Mouse (Mus musculus) T-cell, adult 2 months (primary cell): Measurements from ENCODE around the gene Sept5.

Experiments used
- DNase-seq: peaks from one replicate; pipeline ENCODE4 v3.0.0; 2022; ENCODE audit warnings: low spot score

Sept5 gene

DNA sequence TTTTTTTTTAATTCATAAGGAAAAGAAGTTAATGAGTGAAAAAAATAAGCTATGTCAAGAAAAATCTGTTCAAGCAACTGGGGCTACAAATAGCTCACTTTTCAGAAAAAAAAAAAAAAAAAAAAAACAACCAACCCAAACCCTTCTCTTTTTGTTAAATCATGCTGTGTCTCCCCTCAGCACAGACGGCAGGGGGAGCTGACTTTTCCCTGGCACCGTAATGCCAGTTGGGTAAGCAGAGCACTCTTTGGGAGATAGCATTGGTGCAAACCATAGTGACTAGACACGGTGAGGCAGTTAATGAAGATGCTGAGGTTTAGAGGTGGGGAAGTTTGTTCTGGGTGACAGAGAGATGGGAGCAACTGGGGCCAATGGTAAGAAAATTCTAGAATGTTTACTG, 2.3 kb upstream of the Sept5 start:
- no peak for DNase-seq

GRCm38 (mm10) chr16:18631141-18631540, 1.4 kb upstream of the Sept5 start:
- no peak for DNase-seq

- no peak for DNase-seq
These were observed 537 bp upstream of the Sept5 start for GRCm38 (mm10) chr16:18630291-18630690.

DNA sequence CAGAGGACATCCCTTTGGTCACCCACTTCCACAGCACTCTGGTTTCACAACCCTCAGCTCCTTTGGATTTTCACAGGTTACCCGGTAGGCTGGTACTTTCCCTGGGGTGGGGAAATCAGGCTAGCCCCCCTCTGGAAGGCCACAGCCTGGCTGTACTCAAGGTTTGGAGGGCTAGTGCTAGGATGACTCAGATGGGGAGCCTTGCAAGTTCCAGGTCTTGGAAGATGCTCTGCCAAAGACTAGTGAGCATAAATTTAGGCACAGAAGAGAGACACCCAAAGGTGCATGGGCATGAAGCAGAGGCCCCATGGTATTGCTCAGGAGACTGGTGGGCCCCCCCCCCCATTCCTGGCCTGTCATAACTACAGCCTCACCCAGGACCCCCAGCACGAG, 810 bp downstream of the Sept5 start:
- no peak for DNase-seq

DNA sequence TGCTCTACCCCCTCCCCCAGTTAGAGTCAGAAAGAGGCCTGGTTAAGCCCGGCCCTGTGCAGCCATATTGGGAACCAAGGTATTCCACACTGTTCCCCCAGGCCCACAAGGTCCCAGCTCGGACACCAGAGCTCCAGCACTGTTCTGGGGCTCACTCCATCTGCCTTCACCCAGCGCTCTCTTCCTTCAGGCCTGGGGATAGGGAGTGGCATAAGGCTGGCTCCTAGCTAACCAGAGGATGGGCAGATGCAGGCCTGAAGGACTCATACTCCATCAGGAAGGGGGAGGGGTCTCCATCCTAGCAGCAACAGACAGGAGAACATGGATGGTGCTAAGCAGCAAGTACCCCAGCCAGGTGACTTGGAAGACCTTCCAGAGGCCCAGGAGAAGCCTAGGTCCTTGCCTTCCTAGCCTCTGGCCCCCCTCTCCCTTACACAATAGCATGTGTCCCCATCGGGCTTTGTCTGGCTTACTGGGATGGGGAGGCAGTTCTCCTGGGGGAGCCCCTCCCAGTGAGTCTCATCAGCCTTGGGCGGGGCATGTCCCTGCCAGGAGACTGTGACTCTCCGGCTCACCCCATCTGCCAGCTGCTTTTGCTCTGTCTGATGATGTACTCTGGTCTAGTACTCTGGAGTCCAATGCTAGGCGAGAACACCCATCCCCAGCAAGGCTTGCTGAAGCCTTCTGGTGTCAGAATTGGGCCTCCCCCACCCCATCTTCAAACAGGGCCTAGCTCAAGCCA, 1.4 kb downstream of the Sept5 start:
- no peak for DNase-seq

GRCm38 (mm10) chr16:18627163-18627562, 2.6 kb downstream of the Sept5 start:
- DNase-seq = no peak

DNA sequence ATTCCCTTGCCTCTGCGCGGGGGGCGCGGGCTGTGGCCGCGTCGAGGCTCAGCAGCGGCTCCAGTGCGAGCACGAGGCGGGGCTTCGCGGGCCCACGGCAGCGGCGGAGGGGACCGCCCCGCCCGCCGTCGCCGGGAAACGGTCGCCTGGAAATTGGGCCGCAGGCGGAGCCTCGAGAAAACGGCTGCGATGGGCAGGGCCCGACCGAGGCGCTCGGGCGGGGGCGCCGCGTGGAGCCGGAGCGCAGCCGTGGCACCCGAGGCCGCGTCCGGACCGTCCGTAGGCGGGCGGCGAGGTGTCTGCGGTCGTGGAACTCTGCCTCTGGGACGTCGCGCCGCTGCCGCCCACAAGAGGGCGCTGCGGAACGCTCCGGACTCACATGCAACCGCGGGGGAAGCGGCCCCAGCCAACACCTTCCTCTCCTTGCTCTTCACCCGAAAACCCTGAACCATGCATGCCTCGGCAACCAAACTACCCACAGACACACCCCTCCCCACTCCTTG, 3.3 kb downstream of the Sept5 start, which contains the start of gene Gm49601:
Gene Gm49601 (minus strand): TSS at position 52 of the 503 bp plus-strand sequence.
- peak; percentile 74 for DNase-seq

DNA sequence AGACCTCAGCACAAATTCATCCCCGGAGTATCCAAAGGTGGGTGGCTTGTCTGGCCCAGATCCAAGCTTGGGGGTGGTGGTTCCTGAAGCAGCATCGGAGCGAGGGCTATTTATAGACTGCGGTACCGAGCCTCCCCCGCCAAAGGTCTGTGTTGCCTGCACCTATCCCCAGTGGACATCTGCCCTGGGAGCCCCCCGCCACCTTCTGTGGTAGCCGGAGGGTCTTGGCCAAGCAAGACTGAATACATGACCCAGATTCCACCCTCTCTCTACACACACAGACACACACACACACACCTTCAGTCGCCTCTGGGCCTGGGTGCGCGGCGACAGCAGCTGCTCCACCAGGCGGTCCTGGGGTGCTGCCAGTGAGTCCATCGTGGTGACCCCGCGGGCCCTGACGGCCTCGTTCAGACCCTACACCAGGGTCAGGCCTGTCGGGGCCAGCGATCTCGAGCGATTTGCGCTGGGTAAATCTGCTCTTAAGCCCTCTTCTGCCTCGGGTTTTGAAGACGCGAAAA, 3.9 kb downstream of the Sept5 start:
- DNase-seq = no peak

- no peak for DNase-seq
These were observed 4.7 kb downstream of the Sept5 start for GRCm38 (mm10) chr16:18625097-18625496.

GRCm38 (mm10) chr16:18624641-18625040, 5.1 kb downstream of the Sept5 start:
- no peak for DNase-seq

- DNase-seq = no peak
These were observed 5.8 kb downstream of the Sept5 start for GRCm38 (mm10) chr16:18623751-18624540.

DNA sequence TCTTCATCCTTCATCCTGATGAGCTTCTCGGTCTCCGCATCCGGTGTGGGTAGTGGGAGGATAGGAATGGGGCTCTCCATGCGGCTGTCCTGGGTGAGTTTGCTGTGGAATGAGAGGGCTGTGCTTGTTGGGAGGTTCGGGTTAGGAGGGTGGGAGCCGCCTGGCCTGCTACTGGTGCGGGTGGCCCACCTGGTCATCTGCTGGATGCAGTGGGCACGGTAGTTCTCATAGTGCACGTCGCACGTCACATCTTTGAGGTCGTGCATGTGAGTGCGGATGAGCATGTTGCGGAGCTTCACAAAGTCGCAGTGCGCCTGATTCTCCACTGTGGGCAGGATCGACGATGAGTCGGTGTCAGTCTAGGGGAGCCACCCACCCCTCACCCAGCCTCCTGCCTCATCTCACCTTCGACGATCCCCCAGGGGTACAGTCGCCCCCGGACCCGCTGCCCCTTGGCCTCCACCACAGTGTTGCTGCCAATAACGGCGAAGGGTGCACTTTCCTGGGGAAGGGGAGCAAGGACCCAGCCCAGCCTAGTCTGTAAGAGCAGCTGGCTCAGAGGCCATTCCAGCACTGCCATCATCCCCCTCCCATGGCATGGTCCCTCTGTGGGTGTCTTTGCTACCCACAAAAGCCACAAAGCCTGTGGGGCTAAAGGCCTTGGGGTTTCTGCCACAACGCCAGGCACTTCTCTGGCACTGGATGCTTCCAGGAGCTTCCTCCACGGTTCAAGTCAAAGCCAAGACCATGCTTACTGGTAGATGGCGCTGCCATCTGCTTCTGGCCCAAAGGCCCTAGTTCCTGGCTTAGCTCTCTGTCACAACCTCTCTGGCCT, 6.6 kb downstream of the Sept5 start:
- DNase-seq = no peak

DNA sequence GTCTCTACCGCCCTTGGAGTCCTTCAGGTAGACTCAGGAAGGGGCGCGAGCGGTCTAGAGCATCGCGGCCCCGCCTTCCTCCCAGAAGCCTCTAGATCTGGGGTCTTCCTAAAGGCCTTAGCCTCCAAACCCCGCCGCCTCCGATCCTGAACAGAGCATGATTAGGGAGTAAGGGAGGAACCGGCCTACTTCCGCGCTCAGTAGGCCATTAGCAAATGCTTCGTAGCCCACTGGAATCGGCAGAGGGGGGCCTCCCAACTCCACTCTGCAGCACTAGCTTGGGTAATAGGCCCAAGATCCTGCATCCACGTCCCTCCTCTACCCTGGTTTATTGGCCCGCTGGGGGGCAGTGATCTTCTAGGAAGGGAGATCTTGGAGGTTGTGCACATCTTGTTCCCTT, 7.7 kb downstream of the Sept5 start, which contains the start of gene Gp1bb:
Gene Gp1bb (minus strand): TSS at position 385 of the 400 bp plus-strand sequence.
- no peak for DNase-seq

GRCm38 (mm10) chr16:18621362-18622001, 8.3 kb downstream of the Sept5 start:
- DNase-seq = no peak

DNA sequence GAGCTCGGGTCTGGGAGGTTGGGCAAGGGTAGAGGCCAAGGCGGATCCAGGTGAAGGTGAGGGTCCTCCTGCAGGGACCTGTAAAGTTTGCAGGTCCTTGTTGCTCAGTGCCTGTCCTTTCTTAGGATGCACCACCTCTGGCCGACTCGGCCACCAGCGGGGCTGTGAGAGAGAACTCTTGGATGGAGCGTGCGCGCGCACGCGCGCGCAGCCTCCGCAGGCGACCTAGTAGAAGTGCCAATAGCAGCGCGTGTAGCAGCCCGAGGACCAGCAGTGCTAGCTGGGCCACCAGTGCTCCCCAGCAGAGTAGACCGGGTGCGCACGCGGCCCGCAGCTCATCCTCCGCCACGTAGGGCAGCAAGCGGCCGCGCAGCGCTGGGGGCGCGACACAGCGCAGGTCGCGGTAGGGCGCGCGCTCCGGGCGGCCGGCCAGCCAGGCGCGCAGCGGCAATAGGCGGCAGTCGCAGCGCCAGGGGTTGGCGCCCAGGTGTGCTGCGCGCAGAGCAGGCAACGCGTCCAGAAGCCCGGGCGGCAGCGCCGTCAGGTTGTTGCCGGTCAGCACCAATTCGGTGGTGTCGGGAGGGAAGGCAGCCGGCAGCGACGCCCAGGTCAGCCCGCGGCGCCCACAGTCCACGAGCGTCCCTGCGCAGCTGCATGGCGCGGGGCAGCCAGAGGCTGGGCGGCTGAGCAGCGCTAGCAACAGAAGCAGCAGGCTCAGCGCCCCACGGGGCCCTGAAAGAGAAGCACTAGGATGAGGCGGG, 9.0 kb downstream of the Sept5 start:
- no peak for DNase-seq

DNA sequence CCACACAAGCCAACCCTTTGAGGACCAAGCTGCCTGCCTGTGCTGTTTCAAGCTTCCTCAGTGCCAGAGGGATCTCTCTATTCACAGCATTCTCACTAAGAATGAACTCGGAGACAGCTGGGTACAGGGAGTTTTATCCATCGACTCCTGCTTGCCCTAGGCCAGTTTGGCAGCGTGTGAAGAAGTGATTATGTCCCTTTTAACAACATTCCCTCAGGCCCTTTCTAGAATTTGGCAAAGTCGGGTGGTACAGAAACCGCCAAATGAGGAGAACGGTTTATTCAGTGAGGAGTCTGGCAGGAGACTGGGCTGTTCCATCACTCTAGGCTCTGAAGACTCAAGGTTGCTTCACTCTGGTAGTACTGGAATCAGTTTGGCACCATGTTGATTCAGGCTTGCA, 9.6 kb downstream of the Sept5 start:
- DNase-seq = no peak

DNA sequence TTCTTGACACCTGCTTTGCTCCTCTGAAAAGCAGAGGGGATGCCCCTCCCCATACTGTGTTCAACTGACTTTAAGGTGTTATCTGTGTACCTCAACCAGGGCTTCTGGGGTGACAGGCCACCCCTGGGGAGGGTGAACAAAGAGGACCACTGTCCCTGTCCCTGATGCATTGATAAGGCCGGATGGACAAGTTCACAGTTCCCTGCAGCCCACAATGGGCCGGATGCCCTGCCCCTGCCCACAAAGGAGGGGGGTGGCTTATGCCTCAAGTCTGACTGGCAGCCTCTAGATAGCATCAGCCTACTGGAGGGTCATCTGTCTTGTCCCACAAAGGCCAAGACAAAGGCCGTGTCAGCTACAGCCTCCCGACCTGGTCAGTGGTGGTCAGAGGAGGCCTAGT, 10.6 kb downstream of the Sept5 start:
- DNase-seq = no peak

GRCm38 (mm10) chr16:18618297-18618696, 11.5 kb downstream of the Sept5 start:
- DNase-seq = no peak

DNA sequence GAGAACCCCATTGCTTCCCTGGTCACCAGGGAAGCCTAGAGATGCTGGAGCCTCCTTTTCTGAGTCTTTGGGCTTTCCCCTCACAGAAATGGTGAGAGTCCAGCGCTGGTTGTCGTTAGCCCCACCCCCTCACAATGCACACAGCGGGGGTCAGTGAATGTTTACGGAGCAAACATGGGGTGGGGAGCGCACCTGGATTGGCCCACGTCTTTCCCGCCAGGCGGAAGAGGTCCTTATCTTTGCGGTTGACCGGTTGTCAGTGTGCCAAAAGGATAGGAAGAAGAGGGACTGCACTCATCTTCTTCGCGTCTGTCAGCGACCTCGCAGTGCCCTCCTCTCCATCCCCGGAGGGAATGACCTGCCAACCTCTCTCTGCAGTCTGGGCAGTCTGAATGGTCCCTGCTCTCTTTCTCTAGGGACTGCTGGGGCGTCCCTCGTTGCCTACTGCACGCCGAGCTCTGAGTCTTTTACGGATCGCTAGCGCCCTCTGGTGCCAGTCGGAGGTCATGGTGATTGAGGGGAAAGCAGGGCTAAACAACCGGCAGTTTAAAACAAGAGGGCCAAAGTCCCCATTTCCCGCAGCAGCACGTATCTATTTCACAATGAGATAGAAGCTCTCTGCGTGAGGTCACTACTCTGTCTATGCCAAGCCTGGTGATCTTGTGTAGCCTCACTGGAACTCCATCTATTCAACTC, 12.2 kb downstream of the Sept5 start:
- peak; percentile 76 for DNase-seq

- DNase-seq = no peak
These were observed 16.5 kb downstream of the Sept5 start for GRCm38 (mm10) chr16:18613301-18613700.
